Mouse (Mus musculus) urinary bladder, postnatal 4 days (tissue): ENCODE measurements around the gene Itga7.

Experiments used
- DNase-seq, 2 experiments: peaks; one replicate each; pipeline ENCODE4 v3.0.0; 2021 to 2022; ENCODE audit warnings: low spot score in 2 of 2

Gene Itga7

GRCm38 (mm10) chr10:128933574-128933973, at the start of gene Itga7:
Itga7 (plus strand) TSS chr10:128933818.
- DNase-seq: peak in 1 of 2 experiments; percentile 16

DNA sequence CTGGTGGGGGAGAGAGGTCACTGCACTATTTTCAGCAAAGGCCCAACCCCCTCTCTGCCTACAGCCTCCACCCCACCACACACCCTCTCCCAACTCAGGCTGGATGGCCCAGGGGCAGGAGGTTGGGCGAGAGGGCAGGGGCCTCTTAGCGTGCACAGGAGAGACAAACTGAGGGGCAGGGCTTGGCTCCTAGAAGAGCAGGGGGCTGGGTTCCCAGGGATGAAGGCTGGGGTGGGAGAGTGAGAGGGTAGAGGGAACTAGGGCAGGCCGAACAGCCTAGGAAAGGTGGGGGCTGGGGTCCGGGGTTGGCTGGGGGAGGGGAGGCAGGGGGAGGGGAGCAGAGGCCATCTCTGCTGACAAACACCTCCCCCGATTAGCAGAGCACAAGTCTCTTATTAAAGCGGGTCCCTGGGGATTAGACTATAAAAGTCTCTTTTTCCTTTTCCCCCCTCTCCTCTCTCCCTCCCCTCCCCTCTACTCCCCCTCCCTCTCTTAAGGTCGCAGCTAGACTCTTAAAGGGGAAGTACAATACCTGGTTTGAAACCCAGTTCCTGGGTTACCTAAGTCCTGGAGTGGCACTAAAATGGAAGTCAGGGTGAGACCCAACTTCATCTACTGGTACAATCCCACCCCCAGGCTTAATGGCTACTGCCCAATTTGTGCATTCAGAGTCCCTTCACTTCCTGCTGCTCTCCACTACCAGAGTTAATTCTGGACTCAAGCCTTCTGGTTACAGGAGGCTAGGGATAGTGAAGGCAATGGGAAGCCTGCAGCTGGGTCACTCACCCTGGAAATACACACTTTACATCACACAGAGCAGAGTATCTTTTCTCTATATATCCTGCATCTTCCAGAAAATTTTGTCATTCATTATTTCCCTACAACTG, 44.4 kb upstream of the Itga7 start:
- DNase-seq: no peak

DNA sequence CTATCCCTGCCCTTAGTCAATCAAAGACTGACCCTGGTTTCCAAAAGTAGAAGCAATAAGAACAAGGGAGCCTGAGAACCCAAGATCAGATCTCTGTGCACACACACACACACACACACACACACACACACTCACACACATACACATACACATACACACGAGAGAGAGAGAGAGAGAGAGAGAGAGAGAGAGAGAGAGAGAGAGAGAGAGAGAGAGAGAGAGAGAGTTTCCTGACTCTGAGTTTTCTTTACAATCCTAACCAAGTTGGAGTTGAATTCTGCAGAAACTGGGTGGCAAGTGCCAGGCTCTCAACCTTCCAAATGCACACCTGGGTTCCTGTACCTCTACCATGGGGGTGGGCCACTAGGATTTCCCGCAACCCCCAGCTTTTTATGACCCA, 43.8 kb upstream of the Itga7 start:
- DNase-seq: no peak

DNA sequence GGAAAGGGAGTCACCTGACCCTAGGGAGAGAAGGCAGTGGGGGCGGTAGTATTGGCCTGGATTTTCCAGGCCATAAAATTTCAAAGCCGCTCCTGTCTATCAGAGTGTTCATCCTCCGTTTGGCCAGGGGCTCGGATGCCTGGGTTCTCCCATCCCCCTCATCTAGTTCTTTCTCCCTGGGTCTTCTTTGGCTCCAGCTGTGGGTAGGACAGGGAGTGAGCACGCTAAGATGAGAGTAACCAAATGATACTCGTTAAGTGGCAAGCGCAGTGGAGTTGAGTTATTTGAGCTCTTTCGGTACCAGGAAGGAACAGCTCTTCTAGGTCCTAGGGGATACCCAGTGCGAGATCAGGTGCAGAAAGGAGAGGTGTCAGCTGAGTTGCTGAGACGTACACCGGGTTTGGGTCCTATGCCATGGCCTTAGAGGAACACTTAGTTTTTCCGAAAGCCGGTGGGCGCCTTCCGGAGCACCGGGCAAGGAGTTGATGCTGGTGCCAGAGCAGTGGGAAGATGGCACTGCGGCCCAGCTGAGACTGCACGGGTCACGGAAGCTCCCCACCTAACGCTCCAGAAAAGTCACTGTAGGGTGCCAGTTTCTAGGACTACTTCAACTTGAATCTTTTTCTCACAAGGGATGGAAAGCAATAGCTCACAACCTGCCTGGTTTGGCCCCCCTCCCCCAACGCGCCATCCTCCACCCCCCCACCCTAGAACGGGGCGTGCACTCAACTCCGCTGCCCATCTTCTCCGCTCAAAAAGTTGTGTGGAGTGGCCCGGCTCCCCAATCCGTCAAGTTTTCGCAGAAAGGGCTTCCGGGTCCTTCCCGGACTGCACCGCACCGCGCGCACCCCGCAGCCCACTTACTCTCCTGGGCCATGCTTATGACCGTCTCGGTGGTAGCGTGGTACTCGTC, 43.0 kb upstream of the Itga7 start:
- no peak for DNase-seq

- peak in 1 of 2 experiments; percentile 32 for DNase-seq
Observed at GRCm38 (mm10) chr10:128891296-128892094, 42.1 kb upstream of the Itga7 start, which contains the start of gene Gdf11. Gdf11 (minus strand) TSS chr10:128891718.

- DNase-seq: no peak
Observed at GRCm38 (mm10) chr10:128892246-128892645, 41.4 kb upstream of the Itga7 start.

DNA sequence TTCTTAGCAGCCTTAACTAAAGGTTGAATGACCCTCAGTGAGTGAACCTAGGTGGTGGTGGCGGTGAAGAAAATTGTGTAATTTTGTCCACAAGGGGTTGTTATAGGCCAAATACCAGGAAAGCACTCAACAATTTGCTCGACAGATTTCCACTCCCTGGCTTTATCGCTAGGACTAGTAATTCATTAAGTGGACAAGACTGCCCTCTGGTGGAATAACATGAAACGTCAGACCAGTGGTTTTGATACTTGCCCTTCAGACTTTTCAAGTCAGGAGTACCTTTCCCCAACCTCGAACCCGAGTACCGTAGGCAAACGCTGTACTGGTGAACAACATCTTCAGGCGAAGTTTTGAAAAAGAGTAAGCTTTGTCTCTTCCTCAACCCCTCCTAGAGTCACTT, 38.2 kb upstream of the Itga7 start:
- DNase-seq: peak in 1 of 2 experiments; percentile 74

DNA sequence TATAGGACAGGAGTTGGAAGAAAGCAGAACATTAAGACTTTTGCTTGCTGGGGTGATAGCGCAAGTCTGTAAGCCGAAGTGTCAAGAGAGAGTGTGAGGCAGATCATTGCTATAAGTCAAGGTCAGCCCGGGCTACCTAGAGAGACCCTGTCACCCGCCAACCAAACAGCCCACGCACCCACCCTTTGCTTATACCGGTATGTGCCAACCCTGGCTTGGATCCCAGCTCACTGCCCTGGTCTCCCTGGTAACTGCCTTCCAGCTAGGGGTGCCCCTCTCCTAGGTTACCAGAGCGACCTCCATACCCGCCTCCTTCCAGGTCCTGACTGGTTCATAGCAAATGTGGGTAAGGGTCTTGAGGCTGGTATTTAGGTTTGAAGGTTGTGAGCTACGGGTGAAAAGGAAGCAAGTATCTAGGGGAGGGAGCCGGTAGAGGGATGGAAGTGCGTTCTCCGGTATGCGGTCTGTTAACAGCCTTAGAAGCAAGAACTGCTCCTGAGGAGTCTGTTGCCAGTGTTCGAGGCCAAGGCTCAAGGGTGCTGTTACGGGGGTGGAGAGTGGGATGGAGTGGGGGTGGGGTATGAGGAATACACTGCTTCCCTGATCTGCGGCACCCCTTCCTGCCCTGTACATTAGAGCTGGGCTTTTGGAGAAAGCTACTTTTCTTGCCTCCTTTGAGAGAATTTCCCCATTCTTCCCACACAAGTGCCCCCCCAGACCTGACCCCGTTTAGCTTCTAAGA, 37.5 kb upstream of the Itga7 start:
- DNase-seq: no peak

DNA sequence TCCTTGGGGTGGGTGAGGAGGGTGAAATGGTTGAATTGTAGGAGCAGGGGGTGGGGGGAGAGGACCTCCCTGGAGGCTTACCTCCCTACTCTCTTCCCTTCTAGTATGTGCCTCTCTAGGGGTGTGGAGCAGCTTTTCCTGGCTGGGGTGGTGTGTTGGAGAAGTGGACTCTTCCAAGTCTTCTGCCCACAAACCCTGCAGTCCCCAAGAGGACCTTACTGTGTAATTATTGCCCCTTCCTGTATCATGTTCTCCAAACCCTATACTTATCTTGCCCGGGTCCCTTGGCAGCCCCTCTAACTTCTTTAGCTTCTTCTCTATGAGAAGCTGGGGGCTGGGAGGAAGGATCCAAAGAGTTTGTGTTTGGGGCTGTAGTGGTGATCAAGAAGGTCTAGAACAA, 36.8 kb upstream of the Itga7 start:
- no peak for DNase-seq

DNA sequence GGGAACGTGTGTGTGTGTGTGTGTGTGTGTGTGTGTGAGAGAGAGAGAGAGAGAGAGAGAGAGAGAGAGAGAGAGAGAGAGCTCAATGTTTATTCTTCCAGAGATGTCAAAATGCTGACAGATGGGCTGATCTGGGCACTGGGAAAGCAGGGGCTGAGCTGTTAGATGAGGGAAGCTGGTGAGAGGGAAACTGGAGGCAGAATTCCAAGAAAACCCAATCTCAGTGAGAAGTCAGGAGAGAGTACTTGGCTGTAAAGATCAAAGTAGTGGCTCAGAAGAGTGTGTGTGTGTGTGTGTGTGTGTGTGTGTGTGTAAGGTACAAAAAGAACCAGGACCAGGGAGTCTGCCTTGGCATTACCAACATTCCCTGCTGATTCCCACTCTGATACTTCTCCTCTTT, 36.1 kb upstream of the Itga7 start:
- no peak for DNase-seq

DNA sequence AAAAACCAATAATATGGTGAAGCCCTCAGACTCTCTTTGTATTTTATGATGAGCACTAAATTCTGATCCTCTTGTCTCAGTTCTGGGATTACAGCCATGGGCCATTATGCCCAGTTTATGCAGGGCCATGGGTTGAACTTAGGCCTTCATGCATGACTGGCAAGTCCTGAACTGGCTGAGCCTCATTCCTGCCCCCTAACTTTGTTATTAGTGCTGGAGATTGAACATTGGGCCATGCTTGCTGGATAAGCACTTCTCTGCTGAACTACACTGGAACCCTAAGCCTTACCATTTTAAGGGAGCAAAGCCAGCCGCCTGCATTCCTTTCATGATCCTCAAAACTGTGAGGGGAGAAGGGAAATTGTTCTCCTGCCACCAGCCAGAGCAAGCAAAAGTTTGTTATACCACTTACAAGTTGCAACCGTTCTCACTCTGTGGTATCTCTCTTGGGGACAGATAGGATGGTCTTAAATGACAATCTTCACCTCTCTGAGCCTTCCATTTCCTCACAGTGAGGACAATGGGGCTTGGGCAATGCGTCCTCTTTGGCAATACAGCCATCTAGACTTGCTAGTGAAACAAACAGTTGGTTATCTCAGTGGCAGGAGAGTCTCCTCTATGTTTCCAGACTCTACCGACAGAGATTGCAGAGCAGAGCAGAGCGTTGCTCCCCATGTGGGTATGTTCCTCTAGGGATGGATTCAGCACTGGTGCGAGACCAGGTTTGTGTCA, 33.7 kb upstream of the Itga7 start:
- no peak for DNase-seq

- DNase-seq: no peak
Observed at GRCm38 (mm10) chr10:128900698-128901097, 32.9 kb upstream of the Itga7 start, which contains the start of gene Cd63. Cd63 (plus strand) TSS chr10:128900989.

- DNase-seq: no peak
Observed at GRCm38 (mm10) chr10:128901409-128901808, 32.2 kb upstream of the Itga7 start.

DNA sequence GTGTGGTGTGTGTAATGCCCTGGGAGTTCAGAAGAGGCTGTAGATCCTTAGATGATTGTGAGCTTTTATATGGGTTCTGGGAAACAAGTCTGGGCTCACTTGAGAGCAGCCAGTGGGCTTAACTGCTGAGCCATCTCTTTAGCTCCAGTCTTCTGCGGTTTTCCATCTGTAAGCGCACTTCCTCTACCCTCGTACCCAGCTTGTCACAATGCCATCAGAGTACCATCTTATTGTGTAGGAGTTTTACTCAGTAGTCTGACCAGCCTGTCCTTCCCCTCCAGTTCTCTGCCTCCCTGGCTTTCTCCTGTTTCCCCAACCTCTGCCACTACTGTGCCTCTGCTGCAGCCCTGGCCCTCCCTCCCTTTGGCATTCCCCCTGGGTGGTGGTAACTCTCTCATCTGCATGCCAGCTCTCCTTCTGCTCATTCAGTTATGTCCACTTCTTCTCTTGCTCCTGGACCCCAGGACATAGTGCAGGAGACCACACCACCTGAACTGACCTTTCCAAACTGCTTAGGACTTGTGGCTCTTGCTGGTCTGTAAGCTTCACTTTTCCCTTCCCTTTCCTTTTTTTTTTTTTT, 31.1 kb upstream of the Itga7 start:
- no peak for DNase-seq

DNA sequence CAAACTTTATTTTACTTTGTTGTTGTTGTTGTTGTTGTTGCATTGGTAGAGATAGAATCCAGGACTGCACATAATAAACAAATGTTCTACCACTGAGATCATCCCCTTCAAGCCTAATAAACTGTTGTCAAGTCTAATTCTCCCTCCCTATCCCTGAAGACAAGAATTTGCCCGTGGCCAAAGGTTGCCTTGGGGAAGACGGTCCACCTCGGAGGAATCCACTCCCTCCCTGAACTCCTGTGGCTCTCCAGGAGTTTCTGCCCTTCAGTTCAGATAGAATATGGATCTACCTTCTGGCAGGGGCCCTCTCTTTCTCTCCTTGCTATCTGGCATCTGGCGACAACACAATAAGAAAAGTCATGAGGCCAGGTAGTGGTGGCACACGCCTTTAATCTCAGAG, 28.8 kb upstream of the Itga7 start:
- no peak for DNase-seq

- DNase-seq: no peak
Observed at GRCm38 (mm10) chr10:128908778-128909448, 24.7 kb upstream of the Itga7 start.

- peak; percentile 90 to 91 for DNase-seq
Observed at GRCm38 (mm10) chr10:128909567-128910028, 24.0 kb upstream of the Itga7 start.

GRCm38 (mm10) chr10:128910066-128910841, 23.4 kb upstream of the Itga7 start:
- peak; percentile 59 to 66 for DNase-seq
